Mouse (Mus musculus): ENCODE data around the gene Galk2.

DNA sequence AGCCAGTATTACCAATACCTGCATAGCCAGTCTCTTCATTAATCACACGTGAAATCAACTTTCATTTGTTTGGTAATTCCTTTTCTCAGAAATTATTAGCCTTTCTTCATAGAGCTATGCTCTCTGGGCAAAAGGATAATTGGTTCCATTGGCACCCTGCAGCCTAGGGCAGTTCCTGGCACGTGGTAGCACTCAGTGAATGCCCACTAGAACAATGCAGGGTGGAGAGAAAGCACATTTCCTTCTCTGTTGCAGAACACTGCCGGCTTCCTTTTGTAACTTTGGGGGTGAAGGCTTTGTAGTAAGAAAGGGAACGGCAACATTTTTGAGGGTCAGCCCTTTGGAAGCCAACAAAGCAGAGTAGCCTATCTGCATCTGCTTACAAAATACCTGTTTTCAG, 32.7 kb upstream of the Galk2 start:
- TF ChIP-seq CHD2 (IDR thresholded peaks at IDR 0.05; ENCODE audit: low read depth, low read length): no peak
- TF ChIP-seq MAFK (IDR thresholded peaks at IDR 0.05; ENCODE audit: insufficient read depth, low read depth, low read length): no peak
